Mouse (Mus musculus) intestine, embryonic 16.5 days (tissue): Measurements from ENCODE around the gene Tspyl2. TPM values are rescaled to one million over a fixed set of nuclear protein-coding genes. Genes with fewer than 3 reads are reported as not detected.
"Not testable (repeated sequence)": the region's sequence is repeated elsewhere in the genome, so short reads cannot be mapped to it uniquely, and the experiment has no call there.

ENCODE experiments used
- ATAC-seq: fragments of 200-750 bp; cut with Nextera tagmentation; 2 replicates; pipeline ENCODE4 v1.8.0; 2017; ENCODE audit warnings: moderate TSS enrichment, moderate library complexity
- H3K27ac ChIP-seq: fragments of 300-500 bp; sonication (generic); 2 replicates; pipeline ENCODE4 v1.5.1; 2014; ENCODE audit warnings: mild to moderate bottlenecking, low read length
- H3K27me3 ChIP-seq: fragments of 300-500 bp; sonication (generic); replicated peaks from 2 replicates; pipeline ENCODE4 v1.6.1; 2014; ENCODE audit warnings: low read length, control low read depth, mixed read lengths; ENCODE audit not compliant: control insufficient read depth, insufficient read depth
- H3K36me3 ChIP-seq: fragments of 300-500 bp; sonication (generic); 2 replicates; pipeline ENCODE4 v1.6.1; 2014; ENCODE audit warnings: low read length, control low read depth; ENCODE audit not compliant: control insufficient read depth, insufficient read depth
- H3K4me1 ChIP-seq: fragments of 300-500 bp; sonication (generic); 2 replicates; pipeline ENCODE4 v1.6.1; 2014; ENCODE audit warnings: low read length, control low read depth, mixed read lengths; ENCODE audit not compliant: control insufficient read depth, insufficient read depth
- H3K4me2 ChIP-seq: fragments of 300-500 bp; sonication (generic); 2 replicates; pipeline ENCODE4 v1.6.1; 2014; ENCODE audit warnings: low read depth, low read length, control low read depth
- H3K4me3 ChIP-seq: fragments of 300-500 bp; sonication (generic); 2 replicates; pipeline ENCODE4 v1.5.1; 2014; ENCODE audit warnings: mild to moderate bottlenecking, low read length
- H3K9ac ChIP-seq: fragments of 300-500 bp; sonication (generic); 2 replicates; pipeline ENCODE4 v1.6.1; 2014; ENCODE audit warnings: low read depth, low read length
- H3K9me3 ChIP-seq: fragments of 300-500 bp; sonication (generic); 2 replicates; pipeline ENCODE4 v1.6.1; 2016; ENCODE audit warnings: low read length, control low read depth; ENCODE audit not compliant: control insufficient read depth
- WGBS: fragments of 180-500 bp; shearing (Covaris S2); extraction: QIAGEN DNeasy Blood & Tissue Kit; methylation state at CpG from one replicate; pipeline ENCODE4 v1.1.7; 2014; 5-methylcytosine and 5-hydroxymethylcytosine counted together
- polyA plus RNA-seq: library from polyadenylated mRNA; unstranded; fragments of >200 nt; fragmentation: Nextera tagmentation; extraction: Ambion mirVana; gene quantifications from 2 replicates; pipeline ENCODE4 v1.2.1, GENCODE M21; 2015

The Tspyl2 gene
- polyA plus RNA-seq, 1 experiment from 2014 or later, result 19.7 TPM

- no peaks in the 10 kb centered on the region for H3K36me3 ChIP-seq
- H3K4me1 ChIP-seq, result no peaks in the 10 kb centered on the region
- no peak overlapping the region for H3K27ac ChIP-seq
- no peak overlapping the region for H3K9ac ChIP-seq
- H3K4me2 ChIP-seq, result no peak overlapping the region
- no peak overlapping the region for H3K4me3 ChIP-seq
- peak; percentile 59; the same call in 1 of the 2 replicates for ATAC-seq
- no peaks in the 10 kb centered on the region for H3K27me3 ChIP-seq
- no peaks in the 10 kb centered on the region for H3K9me3 ChIP-seq
These were observed 34.9 kb downstream of the Tspyl2 start for GRCm38 (mm10) chrX:152307371-152307770.

- Histone ChIP-seq H3K36me3 (no peaks in the 10 kb centered on the region), H3K27ac (no peak overlapping the region), H3K9me3 (no peaks in the 10 kb centered on the region), H3K9ac (no peak overlapping the region), H3K4me2 (no peak overlapping the region), H3K4me1 (no peaks in the 10 kb centered on the region), H3K27me3 (no peaks in the 10 kb centered on the region), H3K4me3 (no peak overlapping the region)
- no peak for ATAC-seq
- WGBS, result 72% methylated on average over 2 of the region's 2 CpGs
These were observed 36.0 kb downstream of the Tspyl2 start for GRCm38 (mm10) chrX:152306224-152306623.

- H3K9me3 ChIP-seq, H3K4me3 ChIP-seq, H3K36me3 ChIP-seq, H3K4me2 ChIP-seq, H3K4me1 ChIP-seq, H3K9ac ChIP-seq, H3K27ac ChIP-seq, H3K27me3 ChIP-seq, ATAC-seq: not testable (repeated sequence)
- 62% methylated on average over 1 of the region's 1 CpGs for WGBS
These were observed 55.2 kb downstream of the Tspyl2 start for GRCm38 (mm10) chrX:152287026-152287425.

Other genes with a start within 250 kb of the Tspyl2 start
- gene Iqsec2, start 198.2 kb downstream of the Tspyl2 start, polyA plus RNA-seq, result 4.2 and 4.4 TPM in 2 replicates
- 33.5 and 38.3 TPM in 2 replicates for gene Kdm5c, start 109.4 kb downstream of the Tspyl2 start, polyA plus RNA-seq
- gene Kantr, start 14.9 kb downstream of the Tspyl2 start, polyA plus RNA-seq, result 10.6 and 12.9 TPM in 2 replicates
- 1.8 and 2.1 TPM in 2 replicates for gene Gpr173, start 26.3 kb upstream of the Tspyl2 start, polyA plus RNA-seq
- gene Cldn34a, start 220.9 kb upstream of the Tspyl2 start, polyA plus RNA-seq, result not detected in 2 replicates